ENCODE assay signal across 9 mouse cellular contexts in the genomic region with DNA sequence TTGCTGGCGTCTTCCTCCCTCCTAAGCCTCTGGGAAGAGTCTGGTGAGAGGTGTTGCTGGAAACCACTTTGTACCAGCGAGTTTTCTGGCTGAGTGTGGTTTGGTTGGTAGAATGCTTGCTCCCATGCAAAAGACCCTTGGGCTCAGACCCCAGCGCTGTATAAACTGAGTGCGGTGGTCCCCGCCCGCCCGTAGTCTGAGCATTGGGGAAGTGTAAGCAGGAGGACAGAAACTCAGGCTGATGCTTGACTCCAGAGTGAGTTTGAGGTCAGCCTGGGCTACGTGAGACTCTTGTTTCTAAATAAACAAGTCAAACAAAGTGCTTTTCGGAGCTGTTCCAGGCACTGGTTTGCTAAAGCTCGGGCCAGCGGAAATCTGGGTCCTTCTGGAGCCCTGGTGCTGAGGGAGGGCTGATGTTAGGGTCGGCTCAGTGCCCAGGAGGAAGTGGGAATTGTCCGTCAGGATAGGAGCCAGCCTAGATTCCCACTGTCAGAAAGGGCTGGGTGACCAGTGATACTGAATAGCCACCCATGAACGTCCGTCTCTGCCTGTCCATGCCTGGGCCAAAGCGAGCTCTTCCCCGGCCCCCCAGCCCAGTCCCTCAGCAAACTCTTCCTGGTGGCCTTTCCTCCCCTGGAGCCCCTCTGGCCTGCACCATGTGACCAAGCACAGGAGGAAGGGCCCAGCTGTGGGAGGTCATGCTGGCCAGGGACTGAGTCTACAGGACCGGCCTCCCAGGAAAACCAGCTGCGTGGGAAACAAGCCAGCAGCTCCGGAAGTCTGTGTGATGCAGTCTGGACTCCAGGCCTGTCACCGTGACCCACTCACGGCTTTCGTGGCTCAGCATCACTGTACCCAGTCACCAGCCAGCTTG.
DNase-seq lines count a peak whose midpoint lies in the region; ATAC-seq lines count a peak whose summit lies in the region.
"Had no signal": no experiment of that assay in that cellular context is flagged by ENCODE, and none has a peak within 500 bp of the region (broad histone marks: within the 10 kb centered on the region; RNA-seq: fewer than 3 reads in every experiment).

No protein-coding gene starts in this region.

- no peak for ATAC-seq in forebrain, embryonic 14.5 days
- no peak for ATAC-seq in midbrain, embryonic 15.5 days (replicated peaks)
- ATAC-seq in granulocyte monocyte progenitor cell, adult 5-6 weeks (replicated peaks; ENCODE audit: poor library complexity, severe bottlenecking), result no peak

- H3K9me3 ChIP-seq in forebrain, embryonic 14.5 days (replicated peaks; ENCODE audit: control insufficient read depth, low read length), result no peaks in the 10 kb centered on the region
- no peaks in the 10 kb centered on the region for H3K9me3 ChIP-seq in limb, embryonic 10.5 days (replicated peaks)
- no peaks in the 10 kb centered on the region for H3K9me3 ChIP-seq in midbrain, embryonic 15.5 days

- no peak overlapping the region for H3K4me3 ChIP-seq in forebrain, embryonic 14.5 days (ENCODE audit: low read depth, low read length)
- 0 out of 2 replicates have a peak overlapping the region, but pooled peaks have one; percentile 3 for H3K4me3 ChIP-seq in limb, embryonic 10.5 days
- H3K4me3 ChIP-seq in midbrain, embryonic 15.5 days, result no peak overlapping the region

- peaks cover 42% of the 10 kb centered on the region for H3K4me1 ChIP-seq in forebrain, embryonic 14.5 days (ENCODE audit: control insufficient read depth, insufficient read depth, low read length)
- peaks cover 99% of the 10 kb centered on the region for H3K4me1 ChIP-seq in limb, embryonic 10.5 days
- H3K4me1 ChIP-seq in midbrain, embryonic 15.5 days, result peaks cover 63% of the 10 kb centered on the region

- WGBS in forebrain, embryonic 14.5 days, result 80% methylated on average over 23 of the region's 23 CpGs
- WGBS in limb, embryonic 10.5 days, result 68% methylated on average over 23 of the region's 23 CpGs
- WGBS in midbrain, embryonic 15.5 days, result 69% methylated on average over 23 of the region's 23 CpGs

- H3K36me3 ChIP-seq in forebrain, embryonic 14.5 days (ENCODE audit: control insufficient read depth, insufficient read depth, low read length), result no peaks in the 10 kb centered on the region
- peaks cover 57% of the 10 kb centered on the region for H3K36me3 ChIP-seq in limb, embryonic 10.5 days
- no peaks in the 10 kb centered on the region for H3K36me3 ChIP-seq in midbrain, embryonic 15.5 days (replicated peaks)

- intact Hi-C loops in heart, postnatal 36 days (cut with DNase I), result loop anchor here (2.0 to 5.0 kb wide), 2 partner anchors 47 to 235 kb away; no protein-coding TSS in a partner anchor

- no peak overlapping the region for H3K4me2 ChIP-seq in forebrain, embryonic 14.5 days (ENCODE audit: low read length)
- no peak overlapping the region for H3K4me2 ChIP-seq in midbrain, embryonic 15.5 days

- peak; percentile 39 for DNase-seq in right cerebral cortex, adult 18-20 months
- DNase-seq in right cerebral cortex, adult 2 months (ENCODE audit: low spot score in 2 of 2), result no peak
- no peak for DNase-seq in forebrain, embryonic 14.5 days (ENCODE audit: low spot score)
- DNase-seq in heart, postnatal 36 days, result peak; percentile 78 to 88
- peak; percentile 41 for DNase-seq in limb, embryonic 10.5 days (ENCODE audit: low spot score)
- DNase-seq in frontal cortex, adult 2 months (ENCODE audit: extremely low spot score in 1 of 2, low spot score in 1 of 2), result no peak

- 0 out of 2 replicates have a peak overlapping the region, but pooled peaks have one; percentile 17 for H3K9ac ChIP-seq in forebrain, embryonic 14.5 days (ENCODE audit: low read length)
- H3K9ac ChIP-seq in midbrain, embryonic 15.5 days, result no peak overlapping the region

- H3K27ac ChIP-seq in forebrain, embryonic 14.5 days (ENCODE audit: low read depth, low read length), result peak overlapping the region; percentile 68
- peak overlapping the region; percentile 69 for H3K27ac ChIP-seq in limb, embryonic 10.5 days
- peak overlapping the region; percentile 39; the same call in 1 of the 2 replicates for H3K27ac ChIP-seq in midbrain, embryonic 15.5 days

- no peaks in the 10 kb centered on the region for H3K27me3 ChIP-seq in forebrain, embryonic 14.5 days (replicated peaks; ENCODE audit: control insufficient read depth, insufficient read depth, low read length)
- H3K27me3 ChIP-seq in limb, embryonic 10.5 days (ENCODE audit: low read depth, poor library complexity, severe bottlenecking), result no peaks in the 10 kb centered on the region
- H3K27me3 ChIP-seq in midbrain, embryonic 15.5 days (replicated peaks), result no peaks in the 10 kb centered on the region
- H3K27me3 ChIP-seq: Patski had no signal

Comparison
In these comparisons a context has a peak if more than half of its experiments do, and no peak if none do; other contexts are left out.
1. DNase-seq: peak in right cerebral cortex, adult 18-20 months (single experiment), heart, postnatal 36 days (2 of 2) and limb, embryonic 10.5 days (single experiment); none in right cerebral cortex, adult 2 months (0 of 2), forebrain, embryonic 14.5 days (single experiment) and frontal cortex, adult 2 months (0 of 2).
2. Peak in every context shown above with its lines, with median percentiles within 50 percentile points of each other: H3K27ac ChIP-seq.